Mouse (Mus musculus): ENCODE data around the gene Serpinf1. TPM values are rescaled to one million over a fixed set of nuclear protein-coding genes. Genes with fewer than 3 reads are reported as not detected.
A peak's percentile ranks its signal among the peaks of the same experiment; 100 is the strongest.
"Not testable (repeated sequence)": the region's sequence is repeated elsewhere in the genome, so short reads cannot be mapped to it uniquely, and the experiment has no call there.

Serpinf1 gene
- polyA plus RNA-seq, 1 experiment from 2014 or later, result 90.9 TPM

- H3K27ac ChIP-seq, result no peak overlapping the region
- no peak overlapping the region for H3K9ac ChIP-seq (ENCODE audit: low read depth, low read length)
- TF ChIP-seq CTCF (IDR thresholded peaks at IDR 0.05; ENCODE audit: low read depth), result no peak
- H3K4me1 ChIP-seq (replicated peaks; ENCODE audit: insufficient read depth, low read length), result peaks cover 30% of the 10 kb centered on the region
- no peaks in the 10 kb centered on the region for H3K36me3 ChIP-seq (ENCODE audit: insufficient read depth, low read length)
- 82% methylated on average over 8 of the region's 8 CpGs for WGBS
- no peak overlapping the region for H3K4me3 ChIP-seq (replicated peaks; ENCODE audit: low read depth, low read length)
- H3K27me3 ChIP-seq (ENCODE audit: insufficient read depth, low read length), result no peaks in the 10 kb centered on the region
- DNase-seq (ENCODE audit: low spot score) (no peak), ATAC-seq (replicated peaks; ENCODE audit: low FRiP score, low read depth) (no peak)
- no peak overlapping the region for H3K4me2 ChIP-seq (ENCODE audit: low read length)
- no peaks in the 10 kb centered on the region for H3K9me3 ChIP-seq (replicated peaks; ENCODE audit: low read length)
These were observed 36.1 kb upstream of the Serpinf1 start for GRCm38 (mm10) chr11:75458628-75459041.

- H3K27ac ChIP-seq, result no peak overlapping the region
- H3K4me1 ChIP-seq (replicated peaks; ENCODE audit: insufficient read depth, low read length), result peaks cover 32% of the 10 kb centered on the region
- no peaks in the 10 kb centered on the region for H3K36me3 ChIP-seq (ENCODE audit: insufficient read depth, low read length)
- no peaks in the 10 kb centered on the region for H3K27me3 ChIP-seq (ENCODE audit: insufficient read depth, low read length)
- no peaks in the 10 kb centered on the region for H3K9me3 ChIP-seq (replicated peaks; ENCODE audit: low read length)
- peak; percentile 69 for DNase-seq (ENCODE audit: low spot score)
- no peak overlapping the region for H3K4me3 ChIP-seq (replicated peaks; ENCODE audit: low read depth, low read length)
- no peak overlapping the region for H3K4me2 ChIP-seq (ENCODE audit: low read length)
- TF ChIP-seq CTCF (IDR thresholded peaks at IDR 0.05; ENCODE audit: low read depth), result peak; percentile 79
- WGBS, result 13% methylated on average over 3 of the region's 3 CpGs
- ATAC-seq (replicated peaks; ENCODE audit: low FRiP score, low read depth), result no peak
- no peak overlapping the region for H3K9ac ChIP-seq (ENCODE audit: low read depth, low read length)
These were observed 35.7 kb upstream of the Serpinf1 start for GRCm38 (mm10) chr11:75458169-75458568.

- DNase-seq (ENCODE audit: low spot score), result no peak
- no peaks in the 10 kb centered on the region for H3K27me3 ChIP-seq (ENCODE audit: insufficient read depth, low read length)
- H3K4me1 ChIP-seq (replicated peaks; ENCODE audit: insufficient read depth, low read length), result peaks cover 23% of the 10 kb centered on the region
- TF ChIP-seq CTCF (IDR thresholded peaks at IDR 0.05; ENCODE audit: low read depth), result no peak
- no peaks in the 10 kb centered on the region for H3K9me3 ChIP-seq (replicated peaks; ENCODE audit: low read length)
- no peak for ATAC-seq (replicated peaks; ENCODE audit: low FRiP score, low read depth)
- H3K9ac ChIP-seq (ENCODE audit: low read depth, low read length), result no peak overlapping the region
- H3K4me3 ChIP-seq (replicated peaks; ENCODE audit: low read depth, low read length), result no peak overlapping the region
- 83% methylated on average over 7 of the region's 7 CpGs for WGBS
- H3K27ac ChIP-seq, result no peak overlapping the region
- H3K36me3 ChIP-seq (ENCODE audit: insufficient read depth, low read length), result peaks cover 6% of the 10 kb centered on the region; the same call in 1 of the 2 replicates
- no peak overlapping the region for H3K4me2 ChIP-seq (ENCODE audit: low read length)
These were observed 34.0 kb upstream of the Serpinf1 start for GRCm38 (mm10) chr11:75456440-75456871.

GRCm38 (mm10) chr11:75455971-75456370, 33.5 kb upstream of the Serpinf1 start:
- H3K27ac ChIP-seq; H3K9ac ChIP-seq (ENCODE audit: low read depth, low read length); H3K36me3 ChIP-seq (ENCODE audit: insufficient read depth, low read length); DNase-seq (ENCODE audit: low spot score); H3K4me3 ChIP-seq (replicated peaks; ENCODE audit: low read depth, low read length); H3K27me3 ChIP-seq (ENCODE audit: insufficient read depth, low read length); ATAC-seq (replicated peaks; ENCODE audit: low FRiP score, low read depth); H3K9me3 ChIP-seq (replicated peaks; ENCODE audit: low read length); H3K4me2 ChIP-seq (ENCODE audit: low read length): not testable (repeated sequence)
- H3K4me1 ChIP-seq (replicated peaks; ENCODE audit: insufficient read depth, low read length), result peaks cover 23% of the 10 kb centered on the region
- 90% methylated on average over 2 of the region's 2 CpGs for WGBS

- Histone ChIP-seq H3K27ac (peak overlapping the region; percentile 8), H3K4me1 (replicated peaks; ENCODE audit: insufficient read depth, low read length) (peaks cover 23% of the 10 kb centered on the region), H3K9ac (ENCODE audit: low read depth, low read length) (no peak overlapping the region; the same call in 1 of the 2 replicates), H3K36me3 (ENCODE audit: insufficient read depth, low read length) (peaks cover 6% of the 10 kb centered on the region; the same call in 1 of the 2 replicates), H3K9me3 (replicated peaks; ENCODE audit: low read length) (no peaks in the 10 kb centered on the region), H3K4me3 (replicated peaks; ENCODE audit: low read depth, low read length) (peak overlapping the region; percentile 56; the same call in 1 of the 2 replicates), H3K4me2 (ENCODE audit: low read length) (peak overlapping the region; percentile 100), H3K27me3 (ENCODE audit: insufficient read depth, low read length) (no peaks in the 10 kb centered on the region)
- TF ChIP-seq CTCF (IDR thresholded peaks at IDR 0.05; ENCODE audit: low read depth), result no peak
- WGBS, result 64% methylated on average over 10 of the region's 10 CpGs
- no peak for ATAC-seq (replicated peaks; ENCODE audit: low FRiP score, low read depth)
- DNase-seq (ENCODE audit: low spot score), result no peak
These were observed 32.7 kb upstream of the Serpinf1 start for GRCm38 (mm10) chr11:75455041-75455736.

GRCm38 (mm10) chr11:75453991-75454930, 31.8 kb upstream of the Serpinf1 start, which contains the start of gene Wdr81:
Gene Wdr81, minus strand, starts transcription at chr11:75454717.
- WGBS, result 2% methylated on average over 56 of the region's 56 CpGs
- H3K4me2 ChIP-seq (ENCODE audit: low read length), result peak within 1 kb of the TSS; percentile 100
- no peaks in the 10 kb centered on the region for H3K27me3 ChIP-seq (ENCODE audit: insufficient read depth, low read length)
- ATAC-seq (replicated peaks; ENCODE audit: low FRiP score, low read depth) (peak; percentile 91), DNase-seq (ENCODE audit: low spot score) (peak; percentile 98)
- H3K27ac ChIP-seq, result peak within 1 kb of the TSS; percentile 43
- TF ChIP-seq CTCF (IDR thresholded peaks at IDR 0.05; ENCODE audit: low read depth), result peak; percentile 51
- peaks cover 6% of the 10 kb centered on the region; the same call in 1 of the 2 replicates for H3K36me3 ChIP-seq (ENCODE audit: insufficient read depth, low read length)
- no peaks in the 10 kb centered on the region for H3K9me3 ChIP-seq (replicated peaks; ENCODE audit: low read length)
- H3K9ac ChIP-seq (ENCODE audit: low read depth, low read length), result peak within 1 kb of the TSS; percentile 69
- peaks cover 14% of the 10 kb centered on the region for H3K4me1 ChIP-seq (replicated peaks; ENCODE audit: insufficient read depth, low read length)
- peak within 1 kb of the TSS; percentile 56 for H3K4me3 ChIP-seq (replicated peaks; ENCODE audit: low read depth, low read length)
